Mouse (Mus musculus): ENCODE measurements at regions not wholly inside any gene's neighbourhood (a gene's known extent, or its start where the extent isn't known, plus 50 kb on each side); places are given as distances from the start of the nearest gene placed in this dataset.

- no peak for DNase-seq
Measured at GRCm38 (mm10) chr1:90668787-90669186, 66.0 kb downstream of the Cops8 start.

- DNase-seq: no peak
Measured at GRCm38 (mm10) chr1:90669237-90669636, 66.5 kb downstream of the Cops8 start.

GRCm38 (mm10) chr1:90670346-90670745 is 67.6 kb downstream of the Cops8 start:
- DNase-seq: no peak

- DNase-seq: no peak
Measured at GRCm38 (mm10) chr1:90673751-90674150, 71.0 kb downstream of the Cops8 start.

GRCm38 (mm10) chr1:90676192-90677006 is 73.6 kb downstream of the Cops8 start:
- peak in 1 of 2 experiments; percentile 14 for DNase-seq

GRCm38 (mm10) chr1:90677188-90677587 is 74.4 kb downstream of the Cops8 start:
- no peak for DNase-seq

GRCm38 (mm10) chr1:90677651-90678201 is 74.9 kb downstream of the Cops8 start:
- DNase-seq: no peak

- DNase-seq: no peak
Measured at GRCm38 (mm10) chr1:90678416-90678815, 75.6 kb downstream of the Cops8 start.

- DNase-seq: no peak
Measured at GRCm38 (mm10) chr1:90688086-90688485, 85.3 kb downstream of the Cops8 start.

GRCm38 (mm10) chr1:90690591-90691116 is 87.9 kb downstream of the Cops8 start:
- peak in 1 of 2 experiments; percentile 5 for DNase-seq

- peak; percentile 6 to 11 for DNase-seq
Measured at GRCm38 (mm10) chr1:90691157-90691594, 88.4 kb downstream of the Cops8 start.

- DNase-seq: no peak
Measured at GRCm38 (mm10) chr1:90692851-90693250, 90.1 kb downstream of the Cops8 start.

- no peak for DNase-seq
Measured at GRCm38 (mm10) chr1:90694761-90695160, 92.0 kb downstream of the Cops8 start.

GRCm38 (mm10) chr1:90695166-90695749 is 92.5 kb downstream of the Cops8 start:
- DNase-seq: no peak

GRCm38 (mm10) chr1:90696000-90696399 is 93.2 kb downstream of the Cops8 start:
- no peak for DNase-seq

- DNase-seq: no peak
Measured at GRCm38 (mm10) chr1:90697056-90697596, 94.3 kb downstream of the Cops8 start.

- no peak for DNase-seq
Measured at GRCm38 (mm10) chr1:90698618-90699017, 95.8 kb downstream of the Cops8 start.

GRCm38 (mm10) chr1:90701756-90702155 is 99.0 kb downstream of the Cops8 start:
- no peak for DNase-seq

- no peak for DNase-seq
Measured at GRCm38 (mm10) chr1:90706391-90706790, 103.6 kb downstream of the Cops8 start.

GRCm38 (mm10) chr1:90709761-90710160 is 107.0 kb downstream of the Cops8 start:
- no peak for DNase-seq

GRCm38 (mm10) chr1:90710566-90710965 is 107.8 kb downstream of the Cops8 start:
- DNase-seq: no peak

GRCm38 (mm10) chr1:90711103-90711502 is 108.3 kb downstream of the Cops8 start:
- DNase-seq: no peak
